Mouse (Mus musculus): Measurements from ENCODE around the gene Mrpl48. TPM values are rescaled to one million over a fixed set of nuclear protein-coding genes. Genes with fewer than 3 reads are reported as not detected.

Mrpl48 gene
- polyA plus RNA-seq, 2 experiments, result 42.0 to 79.6 TPM

- Histone ChIP-seq H3K36me3 (ENCODE audit: control insufficient read depth, insufficient read depth, low read length) (peaks cover 11% of the 10 kb centered on the region), H3K9ac (ENCODE audit: low read depth, low read length, severe bottlenecking) (no peak overlapping the region), H3K27ac (replicated peaks; ENCODE audit: low read depth, low read length) (no peak overlapping the region), H3K4me3 (replicated peaks; ENCODE audit: low read length) (no peak overlapping the region), H3K4me2 (replicated peaks; ENCODE audit: low read depth, low read length, severe bottlenecking) (no peak overlapping the region), H3K27me3 (ENCODE audit: control insufficient read depth, insufficient read depth, low read length) (no peaks in the 10 kb centered on the region), H3K4me1 (ENCODE audit: control insufficient read depth, insufficient read depth, low read length) (no peaks in the 10 kb centered on the region), H3K9me3 (ENCODE audit: control insufficient read depth, low read length) (no peaks in the 10 kb centered on the region)
- no peak for ATAC-seq (ENCODE audit: low FRiP score, low read depth)
- no peak for TF ChIP-seq POLR2A (IDR thresholded peaks at IDR 0.05; ENCODE audit: borderline replicate concordance, extremely low read depth, insufficient read depth, insufficient read length)
- no peak for DNase-seq (ENCODE audit: low spot score)
- 77% methylated on average over 7 of the region's 7 CpGs for WGBS
These were observed 105.7 kb downstream of the Mrpl48 start for GRCm38 (mm10) chr7:100502374-100502922.

GRCm38 (mm10) chr7:100501844-100502373, 106.2 kb downstream of the Mrpl48 start:
- no peak overlapping the region for H3K27ac ChIP-seq (replicated peaks; ENCODE audit: low read depth, low read length)
- ATAC-seq (ENCODE audit: low FRiP score, low read depth), result no peak
- H3K27me3 ChIP-seq (ENCODE audit: control insufficient read depth, insufficient read depth, low read length), result no peaks in the 10 kb centered on the region
- no peak for TF ChIP-seq POLR2A (IDR thresholded peaks at IDR 0.05; ENCODE audit: borderline replicate concordance, extremely low read depth, insufficient read depth, insufficient read length)
- no peak overlapping the region for H3K4me2 ChIP-seq (replicated peaks; ENCODE audit: low read depth, low read length, severe bottlenecking)
- H3K4me1 ChIP-seq (ENCODE audit: control insufficient read depth, insufficient read depth, low read length), result no peaks in the 10 kb centered on the region
- peaks cover 15% of the 10 kb centered on the region for H3K36me3 ChIP-seq (ENCODE audit: control insufficient read depth, insufficient read depth, low read length)
- no peaks in the 10 kb centered on the region for H3K9me3 ChIP-seq (ENCODE audit: control insufficient read depth, low read length)
- H3K4me3 ChIP-seq (replicated peaks; ENCODE audit: low read length), result no peak overlapping the region
- H3K9ac ChIP-seq (ENCODE audit: low read depth, low read length, severe bottlenecking), result no peak overlapping the region
- WGBS, result 72% methylated on average over 2 of the region's 2 CpGs
- DNase-seq (ENCODE audit: low spot score), result no peak

GRCm38 (mm10) chr7:100501027-100501843, 106.9 kb downstream of the Mrpl48 start:
- Histone ChIP-seq H3K4me3 (replicated peaks; ENCODE audit: low read length) (no peak overlapping the region), H3K4me2 (replicated peaks; ENCODE audit: low read depth, low read length, severe bottlenecking) (no peak overlapping the region), H3K27me3 (ENCODE audit: control insufficient read depth, insufficient read depth, low read length) (no peaks in the 10 kb centered on the region), H3K9me3 (ENCODE audit: control insufficient read depth, low read length) (no peaks in the 10 kb centered on the region), H3K4me1 (ENCODE audit: control insufficient read depth, insufficient read depth, low read length) (peaks cover 2% of the 10 kb centered on the region), H3K36me3 (ENCODE audit: control insufficient read depth, insufficient read depth, low read length) (peaks cover 17% of the 10 kb centered on the region), H3K27ac (replicated peaks; ENCODE audit: low read depth, low read length) (no peak overlapping the region), H3K9ac (ENCODE audit: low read depth, low read length, severe bottlenecking) (no peak overlapping the region)
- ATAC-seq (ENCODE audit: low FRiP score, low read depth) (no peak), DNase-seq (ENCODE audit: low spot score) (no peak)
- no peak for TF ChIP-seq POLR2A (IDR thresholded peaks at IDR 0.05; ENCODE audit: borderline replicate concordance, extremely low read depth, insufficient read depth, insufficient read length)
- 55% methylated on average over 6 of the region's 6 CpGs for WGBS

GRCm38 (mm10) chr7:100500276-100500977, 107.7 kb downstream of the Mrpl48 start:
- H3K27me3 ChIP-seq (ENCODE audit: control insufficient read depth, insufficient read depth, low read length), result no peaks in the 10 kb centered on the region
- no peak for DNase-seq (ENCODE audit: low spot score)
- no peak overlapping the region for H3K4me3 ChIP-seq (replicated peaks; ENCODE audit: low read length)

GRCm38 (mm10) chr7:100499465-100499864, 108.6 kb downstream of the Mrpl48 start:
- no peak overlapping the region for H3K4me2 ChIP-seq (replicated peaks; ENCODE audit: low read depth, low read length, severe bottlenecking)
- no peak overlapping the region for H3K9ac ChIP-seq (ENCODE audit: low read depth, low read length, severe bottlenecking)
- DNase-seq (ENCODE audit: low spot score), result no peak
- H3K27ac ChIP-seq (replicated peaks; ENCODE audit: low read depth, low read length), result no peak overlapping the region
- H3K27me3 ChIP-seq (ENCODE audit: control insufficient read depth, insufficient read depth, low read length), result no peaks in the 10 kb centered on the region
- no peak for ATAC-seq (ENCODE audit: low FRiP score, low read depth)
- H3K9me3 ChIP-seq (ENCODE audit: control insufficient read depth, low read length), result no peaks in the 10 kb centered on the region
- H3K4me1 ChIP-seq (ENCODE audit: control insufficient read depth, insufficient read depth, low read length), result peaks cover 16% of the 10 kb centered on the region
- H3K4me3 ChIP-seq (replicated peaks; ENCODE audit: low read length), result no peak overlapping the region
- TF ChIP-seq POLR2A (IDR thresholded peaks at IDR 0.05; ENCODE audit: borderline replicate concordance, extremely low read depth, insufficient read depth, insufficient read length), result no peak
- peaks cover 17% of the 10 kb centered on the region for H3K36me3 ChIP-seq (ENCODE audit: control insufficient read depth, insufficient read depth, low read length)

More at GRCm38 (mm10) chr7:100500276-100500977, 107.7 kb downstream of the Mrpl48 start:
- peaks cover 9% of the 10 kb centered on the region for H3K4me1 ChIP-seq (ENCODE audit: control insufficient read depth, insufficient read depth, low read length)
- TF ChIP-seq POLR2A (IDR thresholded peaks at IDR 0.05; ENCODE audit: borderline replicate concordance, extremely low read depth, insufficient read depth, insufficient read length), result no peak
- H3K9me3 ChIP-seq (ENCODE audit: control insufficient read depth, low read length), result no peaks in the 10 kb centered on the region
- ATAC-seq (ENCODE audit: low FRiP score, low read depth), result no peak
- no peak overlapping the region for H3K27ac ChIP-seq (replicated peaks; ENCODE audit: low read depth, low read length)
- H3K4me2 ChIP-seq (replicated peaks; ENCODE audit: low read depth, low read length, severe bottlenecking), result no peak overlapping the region
- H3K9ac ChIP-seq (ENCODE audit: low read depth, low read length, severe bottlenecking), result no peak overlapping the region
- WGBS, result 62% methylated on average over 16 of the region's 16 CpGs
- H3K36me3 ChIP-seq (ENCODE audit: control insufficient read depth, insufficient read depth, low read length), result peaks cover 17% of the 10 kb centered on the region

Data from limb, embryonic 14.5 days (tissue).